Mouse (Mus musculus): ENCODE data around the gene Bcl10. TPM values are rescaled to one million over a fixed set of nuclear protein-coding genes. Genes with fewer than 3 reads are reported as not detected.

Bcl10 gene
- polyA plus RNA-seq, 1 experiment from 2014 or later, result 42.4 TPM

- WGBS, result 87% methylated on average over 4 of the region's 4 CpGs
- no peak overlapping the region for H3K9ac ChIP-seq (replicated peaks)
- H3K9me3 ChIP-seq, result no peaks in the 10 kb centered on the region
- H3K27me3 ChIP-seq, result no peaks in the 10 kb centered on the region
- H3K36me3 ChIP-seq, result no peaks in the 10 kb centered on the region
- no peaks in the 10 kb centered on the region for H3K4me1 ChIP-seq
- no peak overlapping the region for H3K4me3 ChIP-seq
- H3K4me2 ChIP-seq (replicated peaks), result no peak overlapping the region
- no peak for ATAC-seq (replicated peaks)
- no peak overlapping the region for H3K27ac ChIP-seq (replicated peaks)
These were observed 5.8 kb upstream of the Bcl10 start for GRCm38 (mm10) chr3:145916826-145917225.

DNA sequence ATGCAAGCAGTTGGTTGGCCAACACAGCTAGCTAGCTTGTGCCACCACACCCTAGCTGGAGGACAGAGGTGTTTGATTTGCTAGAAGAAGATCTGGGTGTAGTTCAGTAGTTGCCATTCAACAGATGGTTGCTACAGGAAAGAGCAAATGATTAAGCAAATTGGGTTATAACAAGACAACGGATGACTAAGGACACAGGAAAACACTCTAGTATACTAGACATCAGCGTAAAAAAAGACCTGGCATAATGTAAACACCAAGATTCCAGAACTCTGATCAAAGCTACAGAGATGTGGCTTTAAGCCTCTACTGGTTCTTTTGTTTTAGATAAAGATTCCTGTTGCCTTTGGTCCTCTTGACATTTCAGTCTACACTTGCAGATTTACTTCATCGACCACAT, 367 bp downstream of the Bcl10 start:
- no peaks in the 10 kb centered on the region for H3K36me3 ChIP-seq
- H3K4me2 ChIP-seq (replicated peaks), result no peak overlapping the region
- peaks cover 20% of the 10 kb centered on the region for H3K4me1 ChIP-seq
- 82% methylated on average over 3 of the region's 3 CpGs for WGBS
- no peaks in the 10 kb centered on the region for H3K27me3 ChIP-seq
- H3K27ac ChIP-seq (replicated peaks), result no peak overlapping the region
- H3K9ac ChIP-seq (replicated peaks), result no peak overlapping the region
- H3K4me3 ChIP-seq, result no peak overlapping the region
- no peaks in the 10 kb centered on the region for H3K9me3 ChIP-seq
- ATAC-seq (replicated peaks), result no peak

DNA sequence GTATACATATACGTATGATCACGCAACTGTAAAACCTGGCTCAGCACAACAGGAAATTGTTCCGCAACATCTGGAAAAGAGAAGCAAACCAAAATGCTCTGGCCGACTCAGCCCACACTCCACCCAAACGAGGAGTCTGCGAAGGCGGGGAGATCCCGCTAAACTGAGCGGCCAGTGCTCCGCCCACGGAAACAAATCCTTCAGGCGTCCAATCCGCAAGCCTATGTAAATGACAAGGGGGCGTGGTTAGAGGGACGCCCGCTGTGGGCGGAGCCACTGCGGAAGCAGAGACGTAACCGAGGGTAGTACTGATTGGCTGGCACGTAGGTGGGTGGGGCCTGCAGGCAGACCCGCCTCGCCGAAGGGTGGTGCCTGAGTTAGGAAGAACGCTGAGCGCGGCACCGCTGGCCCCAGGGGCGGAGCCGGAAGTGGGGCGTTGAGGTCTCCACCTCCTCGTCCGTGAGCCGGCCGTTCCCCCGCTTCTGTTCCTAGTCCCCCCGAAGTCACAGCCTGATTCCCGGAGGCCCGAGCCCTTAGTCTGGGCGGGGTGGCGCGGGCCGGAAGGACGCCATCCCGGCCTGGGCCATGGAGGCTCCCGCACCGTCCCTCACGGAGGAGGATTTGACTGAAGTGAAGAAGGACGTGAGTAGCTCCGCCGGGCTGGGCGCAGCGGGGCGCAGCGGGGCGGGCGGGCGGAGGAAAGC, 1.4 kb downstream of the Bcl10 start:
- WGBS, result under 1% methylated on average over 55 of the region's 58 CpGs
- no peaks in the 10 kb centered on the region for H3K36me3 ChIP-seq

GRCm38 (mm10) chr3:145924649-145925337, 2.2 kb downstream of the Bcl10 start:
- Histone ChIP-seq H3K27ac (replicated peaks) (peak overlapping the region; percentile 90), H3K4me3 (peak overlapping the region; percentile 67), H3K36me3 (no peaks in the 10 kb centered on the region), H3K27me3 (no peaks in the 10 kb centered on the region), H3K4me2 (replicated peaks) (peak overlapping the region; percentile 69), H3K9ac (replicated peaks) (peak overlapping the region; percentile 74), H3K4me1 (peaks cover 20% of the 10 kb centered on the region), H3K9me3 (no peaks in the 10 kb centered on the region)
- 5% methylated on average over 39 of the region's 39 CpGs for WGBS
- peak; percentile 11; the same call in 1 of the 2 replicates for ATAC-seq (replicated peaks)

More for the DNA sequence above, 1.4 kb downstream of the Bcl10 start:
- H3K4me2 ChIP-seq (replicated peaks), result peak overlapping the region; percentile 69
- H3K27ac ChIP-seq (replicated peaks), result peak overlapping the region; percentile 90
- ATAC-seq (replicated peaks), result peak; percentile 100
- no peaks in the 10 kb centered on the region for H3K27me3 ChIP-seq
- H3K9me3 ChIP-seq, result no peaks in the 10 kb centered on the region
- peaks cover 20% of the 10 kb centered on the region for H3K4me1 ChIP-seq
- H3K9ac ChIP-seq (replicated peaks), result peak overlapping the region; percentile 74
- peak overlapping the region; percentile 67 for H3K4me3 ChIP-seq

DNA sequence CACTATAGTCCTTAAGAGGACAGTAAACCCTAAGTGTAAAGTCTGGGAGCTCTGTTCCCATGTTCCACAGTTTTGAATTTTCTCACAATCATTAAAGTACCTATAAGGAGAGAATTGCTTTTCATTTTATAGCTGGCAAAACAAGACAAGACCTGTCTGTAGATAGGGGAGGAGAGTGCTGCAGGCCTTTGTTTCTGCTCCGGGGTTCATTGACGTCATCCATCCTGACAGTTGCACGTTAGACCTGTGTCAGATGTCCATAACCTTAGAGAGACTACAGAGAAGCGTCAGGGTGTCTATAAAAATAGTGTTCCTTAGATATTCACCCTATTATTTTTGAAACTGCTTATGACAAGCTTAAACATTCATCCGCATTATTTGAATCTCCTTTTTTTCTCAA, 2.9 kb downstream of the Bcl10 start:
- peaks cover 20% of the 10 kb centered on the region for H3K4me1 ChIP-seq
- 65% methylated on average over 5 of the region's 5 CpGs for WGBS
- H3K9me3 ChIP-seq, result no peaks in the 10 kb centered on the region
- no peaks in the 10 kb centered on the region for H3K27me3 ChIP-seq
- peak overlapping the region; percentile 69 for H3K4me2 ChIP-seq (replicated peaks)
- H3K27ac ChIP-seq (replicated peaks), result no peak overlapping the region
- H3K4me3 ChIP-seq, result peak overlapping the region; percentile 67
- H3K9ac ChIP-seq (replicated peaks), result peak overlapping the region; percentile 74
- H3K36me3 ChIP-seq, result no peaks in the 10 kb centered on the region
- no peak for ATAC-seq (replicated peaks)

DNA sequence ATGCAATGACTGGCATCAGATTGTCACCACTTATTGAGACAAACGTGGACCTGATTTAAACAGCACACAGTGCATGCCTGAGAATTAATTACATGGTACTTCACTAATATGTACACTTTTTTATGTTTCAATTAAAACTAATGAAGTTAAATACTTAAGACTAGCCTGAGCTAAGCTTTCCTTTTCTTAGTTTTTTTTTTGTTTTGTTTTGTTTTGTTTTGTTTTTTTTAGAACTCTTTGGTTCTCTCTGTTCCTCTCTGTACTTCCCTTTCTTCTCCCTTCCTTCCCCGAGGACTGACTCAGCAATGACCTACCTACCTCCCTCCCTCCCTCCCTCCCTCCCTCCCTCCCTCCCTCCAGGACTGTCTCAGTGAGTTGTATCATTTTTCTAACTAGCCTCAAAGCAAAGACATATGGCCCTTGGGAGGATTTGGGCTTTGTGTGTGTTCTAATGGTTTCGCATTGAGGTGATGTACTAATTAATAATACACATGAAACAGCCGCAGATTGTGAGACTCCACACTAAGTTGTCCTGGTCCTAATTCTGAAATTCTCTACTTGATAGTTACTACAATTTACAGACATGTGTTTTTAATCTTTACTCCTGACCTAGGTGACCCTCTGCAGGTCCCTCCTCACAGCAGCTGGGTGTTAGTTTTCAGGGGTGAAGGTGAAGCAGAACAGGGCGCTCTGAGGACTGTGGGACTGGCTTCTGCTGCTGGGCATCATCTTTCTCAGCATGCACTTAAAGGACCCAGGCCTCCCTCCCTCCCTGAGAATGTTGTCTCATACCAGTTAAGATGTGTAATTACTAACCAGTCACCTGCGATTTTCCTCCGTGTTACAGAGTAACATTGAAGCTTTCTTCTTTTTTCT, 7.2 kb downstream of the Bcl10 start:
- Histone ChIP-seq H3K27ac (replicated peaks) (no peak overlapping the region), H3K36me3 (peaks cover 16% of the 10 kb centered on the region), H3K9me3 (no peaks in the 10 kb centered on the region), H3K4me2 (replicated peaks) (no peak overlapping the region), H3K4me3 (no peak overlapping the region), H3K4me1 (peaks cover 15% of the 10 kb centered on the region), H3K9ac (replicated peaks) (no peak overlapping the region), H3K27me3 (no peaks in the 10 kb centered on the region)
- ATAC-seq (replicated peaks), result no peak
- WGBS, result 76% methylated on average over 7 of the region's 7 CpGs

DNA sequence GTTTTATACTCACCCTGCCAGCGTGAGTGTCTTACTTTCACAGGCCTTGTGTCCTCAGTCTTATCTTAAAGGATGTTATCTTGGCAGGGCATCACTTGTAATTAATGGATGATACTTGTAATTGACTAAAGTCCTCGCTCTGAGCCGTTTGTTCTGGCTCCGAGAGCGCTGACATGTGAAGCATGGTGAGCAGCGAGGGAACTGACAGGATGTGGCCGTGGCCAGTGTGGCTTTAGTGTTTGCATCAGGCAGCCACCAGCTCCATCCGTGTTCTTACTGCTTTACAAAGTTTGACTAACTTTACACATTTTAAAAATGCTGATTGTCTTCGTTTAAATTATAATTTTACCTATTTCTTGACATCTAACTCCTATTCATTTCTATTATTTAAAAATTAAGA, 11.2 kb downstream of the Bcl10 start:
- no peaks in the 10 kb centered on the region for H3K9me3 ChIP-seq
- no peak overlapping the region for H3K4me2 ChIP-seq (replicated peaks)
- peaks cover 10% of the 10 kb centered on the region for H3K4me1 ChIP-seq
- no peaks in the 10 kb centered on the region for H3K27me3 ChIP-seq
- H3K4me3 ChIP-seq, result no peak overlapping the region
- no peak overlapping the region for H3K27ac ChIP-seq (replicated peaks)
- no peak for ATAC-seq (replicated peaks)
- H3K36me3 ChIP-seq, result peaks cover 16% of the 10 kb centered on the region
- 90% methylated on average over 9 of the region's 9 CpGs for WGBS
- H3K9ac ChIP-seq (replicated peaks), result no peak overlapping the region

DNA sequence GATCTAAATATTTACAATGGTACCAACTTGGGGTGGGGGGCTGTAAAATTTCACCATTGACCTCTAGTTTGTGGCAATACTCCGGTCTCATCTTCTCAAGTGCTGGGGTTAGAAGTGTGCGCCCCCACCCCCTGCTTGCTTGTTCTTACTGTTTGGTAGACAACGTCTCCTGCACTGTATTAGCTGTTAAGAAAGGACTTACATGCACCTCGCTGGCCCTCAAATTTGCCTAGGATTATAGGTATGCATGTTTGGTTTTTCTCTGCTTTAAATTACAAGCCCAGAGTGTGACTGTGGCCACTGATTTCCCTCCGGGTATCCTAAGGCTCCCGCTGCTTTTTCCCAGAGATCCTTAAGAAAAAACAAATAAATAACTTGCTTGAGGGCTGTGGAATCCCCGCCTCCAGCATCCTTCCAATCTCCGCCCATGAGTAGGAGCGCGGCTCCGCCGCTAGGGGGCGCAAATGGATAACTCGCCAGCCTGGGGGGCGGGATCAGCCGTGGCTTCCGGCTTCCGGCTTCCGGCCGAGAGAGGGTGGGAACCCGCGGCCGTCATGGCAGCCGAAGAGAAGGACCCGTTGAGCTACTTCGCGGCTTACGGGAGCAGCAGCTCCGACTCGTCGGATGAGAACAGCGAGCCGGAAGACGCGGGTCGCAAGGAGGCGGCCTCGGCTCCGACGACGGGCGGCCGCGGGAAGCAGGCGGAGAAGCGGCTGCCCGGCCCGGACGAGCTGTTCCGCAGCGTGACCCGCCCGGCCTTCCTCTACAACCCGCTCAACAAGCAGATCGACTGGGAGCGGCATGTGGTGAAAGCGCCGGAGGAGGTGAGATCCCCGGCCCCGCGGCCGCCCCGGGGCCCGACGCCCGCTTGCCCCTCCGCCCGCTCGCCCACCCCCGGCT, 15.2 kb downstream of the Bcl10 start, which contains the start of gene 2410004B18Rik:
TSS of gene 2410004B18Rik (plus strand) at position 510 of the 900 bp plus-strand sequence.
- peak; percentile 96 for ATAC-seq (replicated peaks)
- peak within 1 kb of the TSS; percentile 97 for H3K9ac ChIP-seq (replicated peaks)
- H3K4me1 ChIP-seq, result peaks cover 32% of the 10 kb centered on the region
- H3K4me3 ChIP-seq, result peak within 1 kb of the TSS; percentile 97
- peak within 1 kb of the TSS; percentile 81 for H3K4me2 ChIP-seq (replicated peaks)
- H3K9me3 ChIP-seq, result no peaks in the 10 kb centered on the region
- H3K36me3 ChIP-seq, result peaks cover 16% of the 10 kb centered on the region
- no peaks in the 10 kb centered on the region for H3K27me3 ChIP-seq
- WGBS, result 1% methylated on average over 68 of the region's 70 CpGs
- H3K27ac ChIP-seq (replicated peaks), result peak within 1 kb of the TSS; percentile 84

GRCm38 (mm10) chr3:145938405-145939349, 16.1 kb downstream of the Bcl10 start:
- Histone ChIP-seq H3K4me1 (peaks cover 32% of the 10 kb centered on the region), H3K36me3 (peaks cover 12% of the 10 kb centered on the region), H3K9ac (replicated peaks) (peak overlapping the region; percentile 97), H3K27me3 (no peaks in the 10 kb centered on the region), H3K27ac (replicated peaks) (peak overlapping the region; percentile 84), H3K9me3 (no peaks in the 10 kb centered on the region), H3K4me2 (replicated peaks) (peak overlapping the region; percentile 81), H3K4me3 (peak overlapping the region; percentile 97)
- 20% methylated on average over 47 of the region's 50 CpGs for WGBS
- ATAC-seq (replicated peaks), result peak; percentile 9

DNA sequence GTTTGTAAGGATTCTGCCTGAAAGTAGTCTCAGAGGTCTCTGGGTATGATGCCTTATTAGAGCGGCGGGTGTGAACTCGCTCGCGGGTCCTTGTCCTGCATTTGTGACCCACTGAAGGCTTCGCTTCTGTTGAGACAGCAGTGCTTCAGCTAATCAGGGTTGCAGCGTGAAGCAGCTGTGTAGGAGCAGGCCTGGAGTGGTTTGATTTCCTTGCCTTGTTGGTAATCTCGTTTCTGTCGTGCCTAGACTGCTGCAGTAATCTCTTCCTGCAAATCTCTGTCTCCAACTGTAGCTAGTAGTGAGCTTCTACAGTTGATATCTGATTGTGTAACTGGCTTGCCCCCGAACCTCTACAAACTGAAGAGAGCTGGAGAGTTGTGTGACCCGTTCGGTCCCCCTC, 16.8 kb downstream of the Bcl10 start:
- Histone ChIP-seq H3K4me1 (peaks cover 32% of the 10 kb centered on the region), H3K4me2 (replicated peaks) (peak overlapping the region; percentile 81), H3K27ac (replicated peaks) (no peak overlapping the region), H3K27me3 (no peaks in the 10 kb centered on the region), H3K4me3 (peak overlapping the region; percentile 97), H3K9me3 (no peaks in the 10 kb centered on the region), H3K9ac (replicated peaks) (peak overlapping the region; percentile 97), H3K36me3 (peaks cover 18% of the 10 kb centered on the region)
- WGBS, result 80% methylated on average over 12 of the region's 12 CpGs
- no peak for ATAC-seq (replicated peaks)

Measured in forebrain, embryonic 15.5 days (tissue).